Mouse (Mus musculus): ENCODE results near the gene Dgkb. TPM values are rescaled to one million over a fixed set of nuclear protein-coding genes. Genes with fewer than 3 reads are reported as not detected.

The Dgkb gene
- 100 to 1,000 TPM; 147 to 151 TPM for total RNA-seq (2021)

- DNase-seq (ENCODE audit: extremely low spot score in 1 of 2, low spot score in 1 of 2) = no peak
Measured at GRCm38 (mm10) chr12:37817426-37817825, at the start of gene Dgkb. Gene Dgkb (plus strand): TSS chr12:37817726.

- DNase-seq (ENCODE audit: extremely low spot score in 1 of 2, low spot score in 1 of 2) = peak in 1 of 2 experiments; percentile 6
Measured at GRCm38 (mm10) chr12:37769844-37770243, 47.7 kb upstream of the Dgkb start.

DNA sequence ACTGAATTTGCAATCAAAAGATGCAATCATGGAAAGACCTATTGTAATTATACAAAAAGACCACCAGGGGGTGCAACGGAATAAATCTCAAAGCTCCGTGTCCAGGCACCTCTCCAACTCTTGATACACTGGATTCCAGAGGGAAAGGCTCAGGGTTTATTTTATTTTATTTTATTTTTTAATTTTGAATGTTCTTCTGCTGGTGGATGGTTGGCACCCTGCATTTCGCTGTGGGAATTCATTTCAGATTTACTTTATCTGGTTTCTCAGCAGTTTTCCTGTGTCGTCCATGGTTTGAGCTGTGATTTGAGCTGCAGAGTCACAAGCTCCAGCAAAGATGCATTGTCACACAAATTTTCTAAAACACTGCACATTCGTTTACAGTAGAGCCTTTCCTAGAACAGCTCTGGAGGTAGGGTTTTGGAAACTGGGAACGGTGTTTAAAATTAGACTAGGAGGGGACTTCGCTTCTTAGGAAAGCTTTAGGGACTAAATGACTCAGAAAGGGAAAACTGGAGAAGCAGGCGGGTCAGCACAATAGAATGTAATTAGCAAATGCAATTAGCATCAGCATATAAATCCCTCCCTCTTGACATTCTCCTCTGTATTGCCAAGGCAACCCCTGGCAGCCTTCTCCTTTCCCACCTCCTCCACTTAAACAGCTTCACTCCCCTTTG is 43.7 kb upstream of the Dgkb start:
- DNase-seq (ENCODE audit: extremely low spot score in 1 of 2, low spot score in 1 of 2) = peak; percentile 20 to 35

DNA sequence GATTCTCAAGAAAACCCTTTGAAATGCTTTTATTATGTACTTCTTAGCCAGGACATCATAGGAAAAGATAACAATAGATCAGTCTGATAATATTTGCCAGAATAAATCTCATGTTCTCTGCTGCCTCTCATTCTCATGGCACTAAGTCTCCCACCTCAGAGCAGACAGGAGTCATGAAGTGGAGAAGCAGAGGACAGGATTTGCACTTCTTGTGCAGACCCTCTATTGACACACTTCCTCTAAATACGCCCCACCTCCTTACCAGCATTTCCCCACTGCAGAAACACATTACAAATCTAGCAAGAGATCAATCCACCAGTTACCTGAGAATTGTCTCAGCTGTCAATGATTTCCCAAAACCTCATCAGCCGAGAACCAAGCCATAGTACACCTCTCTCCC is 42.9 kb upstream of the Dgkb start:
- DNase-seq (ENCODE audit: extremely low spot score in 1 of 2, low spot score in 1 of 2) = no peak

DNA sequence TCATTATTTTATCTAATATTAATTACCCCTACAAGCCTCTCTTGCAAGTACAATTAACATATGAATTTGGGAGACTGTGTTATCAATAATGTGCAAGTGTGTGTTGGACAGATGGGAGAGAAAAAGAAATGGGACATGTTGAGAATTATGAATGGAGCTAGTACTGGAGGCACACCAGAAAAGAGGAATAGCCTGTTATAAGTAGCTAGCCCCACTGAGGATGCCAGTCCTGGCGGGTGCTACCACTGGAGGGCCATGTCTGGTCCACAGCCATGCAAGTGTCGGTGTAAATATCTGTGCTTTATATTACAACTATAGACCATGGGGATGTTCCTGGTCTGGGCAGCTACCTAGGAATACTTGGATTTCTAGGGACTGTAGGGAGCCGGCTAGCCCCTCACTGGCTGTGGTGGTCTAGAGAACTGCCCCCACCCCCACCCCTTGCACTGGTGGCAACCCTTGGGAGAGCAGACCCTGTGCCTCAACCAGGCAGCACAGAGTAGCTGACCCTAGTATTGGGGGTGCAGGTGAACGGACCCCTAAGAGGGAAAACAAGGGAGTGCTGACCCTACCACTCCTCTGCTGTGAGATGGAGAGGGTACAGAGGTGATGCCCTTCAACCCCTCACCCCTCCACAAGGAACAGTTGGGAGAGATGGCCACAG is 21.1 kb upstream of the Dgkb start:
- DNase-seq (ENCODE audit: extremely low spot score in 1 of 2, low spot score in 1 of 2) = no peak

DNA sequence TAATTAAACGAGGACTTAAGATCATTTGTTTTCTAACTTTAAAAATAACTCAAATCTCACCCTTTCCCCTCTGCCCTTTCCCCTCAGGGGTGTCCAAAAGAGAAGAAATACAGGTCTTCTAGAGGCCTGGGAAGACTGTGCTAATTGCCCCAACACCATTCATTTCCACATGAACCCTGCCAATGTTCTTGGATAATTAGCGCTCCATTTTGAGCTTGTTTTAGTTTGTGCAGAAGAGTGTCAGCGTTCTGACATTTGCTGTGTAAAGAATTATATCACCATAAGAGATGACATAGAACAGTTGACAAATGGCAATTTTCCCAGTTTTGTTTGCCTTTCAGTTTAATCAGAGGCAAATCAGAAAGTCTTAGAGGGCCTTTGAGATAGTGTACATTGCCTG is 3.4 kb upstream of the Dgkb start:
- DNase-seq (ENCODE audit: extremely low spot score in 1 of 2, low spot score in 1 of 2) = no peak

- no peak for DNase-seq (ENCODE audit: extremely low spot score in 1 of 2, low spot score in 1 of 2)
Measured at GRCm38 (mm10) chr12:37821052-37821810, 3.7 kb downstream of the Dgkb start.

DNA sequence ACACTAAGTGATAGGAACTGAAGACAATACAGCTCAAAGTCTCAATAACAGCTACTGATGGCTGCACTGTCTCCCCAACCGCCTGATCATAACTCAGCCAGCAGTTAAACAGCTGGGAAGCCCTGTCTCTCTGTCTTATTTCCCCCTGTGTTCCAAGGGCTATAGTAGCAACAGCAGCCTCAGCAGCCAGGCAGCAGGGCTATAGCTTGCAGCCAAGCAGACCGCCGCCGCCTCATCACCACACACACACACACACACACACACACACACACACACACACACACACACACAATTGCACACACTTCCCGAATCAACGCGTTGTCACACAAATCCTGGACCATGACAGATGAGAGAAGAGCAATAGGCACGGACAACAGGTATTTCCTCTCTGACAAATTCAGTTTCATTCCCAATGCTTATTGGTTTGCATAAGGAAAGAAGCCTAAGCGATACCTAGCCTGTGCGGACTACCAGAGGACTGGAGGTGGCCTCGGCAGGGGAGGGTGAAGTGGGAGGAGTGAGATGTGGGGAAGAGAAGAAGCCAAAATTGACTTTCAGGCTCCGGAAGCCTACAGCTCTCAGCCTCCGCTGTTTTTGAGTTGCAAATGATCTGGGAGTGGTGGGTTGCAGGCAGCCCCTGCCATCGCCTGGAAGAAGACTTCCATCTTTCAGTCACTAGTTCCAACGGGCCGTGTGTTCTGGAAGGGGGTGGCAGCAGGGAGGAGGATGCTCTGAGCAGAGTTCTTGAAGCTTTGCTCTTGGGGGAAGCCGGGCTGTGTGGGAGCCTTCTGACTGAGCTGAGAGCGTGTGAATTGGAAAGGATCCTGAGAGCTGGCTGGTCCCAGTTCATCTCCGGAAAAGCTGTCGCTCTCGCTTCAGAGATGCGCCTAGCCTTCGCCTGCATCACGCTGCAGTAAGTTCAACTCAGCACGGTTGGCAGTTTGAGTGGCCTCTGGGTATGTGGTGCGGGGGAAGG is 62.8 kb downstream of the Dgkb start:
- peak; percentile 51 to 58 for DNase-seq (ENCODE audit: extremely low spot score in 1 of 2, low spot score in 1 of 2)

GRCm38 (mm10) chr12:37881376-37881775 is 63.9 kb downstream of the Dgkb start:
- no peak for DNase-seq (ENCODE audit: extremely low spot score in 1 of 2, low spot score in 1 of 2)

GRCm38 (mm10) chr12:37882796-37883195 is 65.3 kb downstream of the Dgkb start:
- DNase-seq (ENCODE audit: extremely low spot score in 1 of 2, low spot score in 1 of 2) = no peak

DNA sequence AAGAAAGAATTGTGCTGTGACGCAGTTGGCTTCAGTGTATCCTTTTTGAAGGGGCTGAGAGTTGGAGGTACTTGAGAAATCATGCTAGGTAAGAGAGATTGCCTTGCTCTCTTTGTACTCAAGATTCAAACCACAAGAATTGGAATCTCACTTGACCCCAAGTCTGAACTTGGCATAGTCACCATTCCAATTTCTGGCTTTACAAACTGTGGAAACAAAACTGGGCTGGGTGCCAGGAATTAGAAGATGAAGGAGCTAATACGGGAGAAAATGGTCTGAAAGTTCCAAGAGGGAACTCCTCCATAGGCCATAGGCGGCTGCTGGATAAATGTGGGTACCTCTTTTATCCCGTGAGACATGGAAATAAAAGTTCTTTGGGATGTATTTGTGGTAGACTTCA is 66.3 kb downstream of the Dgkb start:
- no peak for DNase-seq (ENCODE audit: extremely low spot score in 1 of 2, low spot score in 1 of 2)

GRCm38 (mm10) chr12:37888591-37888990 is 71.1 kb downstream of the Dgkb start:
- DNase-seq (ENCODE audit: extremely low spot score in 1 of 2, low spot score in 1 of 2) = no peak

DNA sequence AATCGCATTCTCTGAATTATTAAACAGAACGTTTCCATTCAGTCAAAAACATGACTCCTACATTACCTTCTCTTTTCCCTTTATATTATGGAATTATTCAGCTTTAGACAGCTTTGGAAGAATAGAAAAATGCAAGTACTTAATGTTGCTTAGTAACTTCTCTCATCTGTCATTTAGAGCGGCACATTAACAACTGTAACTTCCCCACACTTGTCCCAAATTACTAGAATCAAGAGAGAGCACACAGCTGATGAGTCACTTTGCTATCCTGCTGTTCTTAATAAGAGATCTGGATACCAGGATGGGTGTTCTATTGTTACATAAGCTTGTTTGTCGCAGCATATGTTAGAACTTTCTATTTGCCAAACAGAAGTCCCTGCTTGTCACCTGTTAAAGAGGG is 71.9 kb downstream of the Dgkb start:
- no peak for DNase-seq (ENCODE audit: extremely low spot score in 1 of 2, low spot score in 1 of 2)

- DNase-seq (ENCODE audit: extremely low spot score in 1 of 2, low spot score in 1 of 2) = no peak
Measured at GRCm38 (mm10) chr12:37891336-37891735, 73.8 kb downstream of the Dgkb start.

DNA sequence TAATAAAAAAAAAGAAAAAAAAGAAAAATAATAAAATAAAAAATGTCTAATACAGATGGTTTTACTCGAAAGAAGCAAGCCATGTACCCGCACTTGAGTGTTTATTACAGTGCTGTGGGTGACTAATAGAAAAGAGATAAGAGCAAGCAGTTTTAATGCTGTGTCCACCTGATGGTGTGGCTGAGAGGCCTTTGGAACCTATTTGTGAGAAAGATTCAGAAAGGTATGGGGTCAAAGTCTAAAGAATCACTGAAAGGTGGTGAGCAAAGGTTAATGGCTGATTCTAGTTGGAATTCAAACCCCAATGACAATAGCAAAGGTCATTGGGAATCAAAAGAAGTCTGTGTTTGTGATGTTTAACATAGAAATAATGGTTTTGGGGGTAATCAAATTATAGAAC is 124.6 kb downstream of the Dgkb start:
- no peak for DNase-seq (ENCODE audit: extremely low spot score in 1 of 2, low spot score in 1 of 2)

DNA sequence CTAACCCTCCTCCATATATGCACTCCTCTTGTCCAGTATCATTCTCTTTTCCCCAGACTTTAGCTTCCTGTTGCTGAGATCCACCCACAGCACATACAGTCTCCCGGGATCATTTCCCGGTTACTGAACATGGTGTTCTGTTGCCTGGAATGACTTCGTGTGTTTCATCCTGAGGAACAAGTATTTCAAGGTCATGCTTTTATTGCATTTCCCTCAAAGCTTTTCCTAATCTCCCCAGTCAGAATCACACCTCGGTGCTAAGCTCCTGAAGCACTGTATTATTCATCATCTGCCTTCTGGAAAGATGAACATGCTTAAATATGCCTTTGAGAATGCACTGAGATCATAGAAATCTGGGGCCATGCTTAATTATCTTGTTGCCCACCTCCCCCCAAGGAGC is 138.7 kb downstream of the Dgkb start:
- no peak for DNase-seq (ENCODE audit: extremely low spot score in 1 of 2, low spot score in 1 of 2)

DNA sequence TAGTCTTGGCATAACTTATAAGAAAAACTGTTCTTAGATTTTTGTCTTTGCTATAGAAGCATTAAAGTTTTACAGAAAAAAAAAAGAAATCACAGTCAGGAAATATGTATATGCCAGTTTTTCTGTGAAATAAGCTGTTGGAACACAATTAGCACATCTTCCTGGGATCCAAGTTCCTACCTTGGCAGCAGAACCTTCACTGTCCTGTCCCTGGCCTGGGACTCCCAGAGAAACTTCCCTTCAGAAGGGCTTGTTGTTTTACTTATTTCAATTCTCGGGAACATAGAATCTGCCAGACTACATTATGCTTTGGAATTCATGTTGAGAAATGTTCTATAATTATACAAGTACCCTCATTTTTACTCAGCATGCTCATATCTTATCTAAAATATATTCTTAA is 154.0 kb downstream of the Dgkb start:
- no peak for DNase-seq (ENCODE audit: extremely low spot score in 1 of 2, low spot score in 1 of 2)

- DNase-seq (ENCODE audit: extremely low spot score in 1 of 2, low spot score in 1 of 2) = no peak
Measured at GRCm38 (mm10) chr12:37978498-37979187, 161.1 kb downstream of the Dgkb start.

GRCm38 (mm10) chr12:37985352-37985751 is 167.8 kb downstream of the Dgkb start:
- no peak for DNase-seq (ENCODE audit: extremely low spot score in 1 of 2, low spot score in 1 of 2)

GRCm38 (mm10) chr12:37988066-37988591 is 170.6 kb downstream of the Dgkb start:
- no peak for DNase-seq (ENCODE audit: extremely low spot score in 1 of 2, low spot score in 1 of 2)

Measured in layer of hippocampus, postnatal 25 days (tissue).